Mouse (Mus musculus): Measurements from ENCODE around the gene Fam110c. TPM values are rescaled to one million over a fixed set of nuclear protein-coding genes. Genes with fewer than 3 reads are reported as not detected.
A peak's percentile ranks its signal among the peaks of the same experiment; 100 is the strongest.

The Fam110c gene
- total RNA-seq, 2 experiments from 2014 or later: 4.2 to 7.6 TPM

DNA sequence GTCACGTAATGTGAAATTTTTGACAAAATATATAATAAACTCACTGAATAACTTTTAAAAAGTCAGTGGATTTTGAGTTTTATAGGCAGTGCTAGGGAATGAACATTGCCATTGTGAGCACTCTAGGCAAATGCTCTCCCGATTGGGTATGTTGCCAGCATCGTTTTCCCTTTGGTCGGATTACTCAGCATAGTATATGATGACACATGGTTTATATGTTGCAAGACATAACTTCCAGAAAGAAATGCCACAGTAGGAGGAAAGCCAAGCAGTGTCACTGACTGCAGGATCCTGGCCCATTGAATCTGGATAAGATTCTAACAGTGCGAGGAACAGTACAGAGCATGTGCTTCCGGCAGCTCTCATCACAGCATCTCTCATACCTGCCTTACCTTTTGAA is 23.5 kb downstream of the Fam110c start:
- no peak for ATAC-seq (replicated peaks; ENCODE audit: low FRiP score, poor library complexity, severe bottlenecking)

DNA sequence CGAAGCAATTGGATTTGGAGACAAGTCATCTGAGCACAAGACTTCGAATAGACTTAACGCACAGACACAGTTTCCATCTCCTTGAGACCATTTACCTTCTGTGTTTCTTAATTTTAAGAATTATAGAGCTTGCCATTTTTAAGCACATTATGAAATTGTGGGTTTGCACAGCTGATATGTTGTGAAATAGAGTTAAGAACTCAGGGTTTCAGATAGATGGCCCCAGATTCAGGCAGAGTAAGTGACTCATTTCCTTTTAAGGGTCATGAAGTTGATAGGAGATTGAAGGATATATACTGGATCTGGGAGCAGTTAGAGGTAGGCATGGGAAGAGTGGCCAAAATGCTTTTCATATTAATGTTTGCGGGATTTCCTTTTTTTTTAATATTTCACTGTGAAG is 27.5 kb downstream of the Fam110c start:
- ATAC-seq (replicated peaks; ENCODE audit: low FRiP score, poor library complexity, severe bottlenecking): no peak

DNA sequence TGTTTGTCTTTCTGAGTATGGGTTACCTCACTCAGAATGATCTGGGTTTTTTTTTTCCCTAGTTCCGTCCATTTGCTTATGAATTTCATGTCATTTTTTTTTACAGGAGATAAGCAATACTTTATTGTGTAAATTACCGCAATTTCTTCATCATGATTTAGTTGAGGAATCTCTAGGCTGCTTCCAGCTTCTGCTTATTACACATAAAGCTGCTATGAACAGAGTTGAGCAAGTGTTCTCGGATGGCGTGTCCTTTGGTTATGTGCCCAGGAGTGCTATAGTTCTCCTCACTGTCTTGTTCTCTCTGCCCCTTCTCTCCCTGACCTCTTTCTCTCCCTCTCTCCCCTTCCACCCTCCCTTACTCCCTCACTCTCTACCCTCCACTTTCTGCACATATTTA is 28.2 kb downstream of the Fam110c start:
- ATAC-seq (replicated peaks; ENCODE audit: low FRiP score, poor library complexity, severe bottlenecking): no peak

DNA sequence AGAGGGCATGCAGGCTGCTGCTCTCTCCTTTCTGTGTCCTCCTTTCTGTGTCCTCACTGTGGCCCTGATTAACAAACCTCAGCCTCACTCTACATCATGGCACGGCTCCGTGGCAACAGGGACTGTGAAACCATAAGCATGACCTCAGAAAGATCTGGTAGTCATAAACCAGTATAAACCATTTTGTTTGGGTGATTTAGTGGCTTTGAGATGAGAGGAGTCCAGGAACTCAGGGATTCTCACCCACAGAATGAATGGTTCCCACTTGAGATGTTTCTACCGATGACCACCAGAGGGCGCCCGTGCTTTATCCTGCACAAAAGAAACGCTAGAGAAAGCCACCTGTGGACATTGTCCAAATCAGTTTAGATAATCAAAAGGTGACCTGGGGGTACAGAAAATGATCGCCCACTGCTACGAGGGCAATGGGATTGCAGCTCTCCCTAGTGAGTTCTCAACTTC is 42.4 kb downstream of the Fam110c start:
- peak; percentile 76 for ATAC-seq (replicated peaks; ENCODE audit: low FRiP score, poor library complexity, severe bottlenecking)

DNA sequence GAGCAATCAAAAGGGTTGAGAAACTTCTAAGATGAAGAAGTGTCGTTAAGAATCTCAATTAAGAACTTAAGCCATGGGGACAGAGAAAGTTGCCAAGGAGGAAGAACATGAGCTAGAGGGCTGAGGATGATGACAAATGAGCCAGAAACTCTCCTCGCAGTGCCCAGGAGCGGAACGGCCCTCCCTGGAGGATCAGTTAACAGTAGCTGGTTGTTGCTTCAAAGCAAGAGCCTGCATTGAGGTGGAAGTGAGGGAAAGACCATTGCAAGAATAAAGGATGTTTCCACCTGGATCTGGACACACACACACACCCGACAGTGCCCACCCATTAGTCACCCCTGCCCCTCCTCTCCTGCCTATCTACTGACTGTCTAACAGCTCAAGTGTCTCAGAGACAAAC is 46.9 kb downstream of the Fam110c start:
- no peak for ATAC-seq (replicated peaks; ENCODE audit: low FRiP score, poor library complexity, severe bottlenecking)

DNA sequence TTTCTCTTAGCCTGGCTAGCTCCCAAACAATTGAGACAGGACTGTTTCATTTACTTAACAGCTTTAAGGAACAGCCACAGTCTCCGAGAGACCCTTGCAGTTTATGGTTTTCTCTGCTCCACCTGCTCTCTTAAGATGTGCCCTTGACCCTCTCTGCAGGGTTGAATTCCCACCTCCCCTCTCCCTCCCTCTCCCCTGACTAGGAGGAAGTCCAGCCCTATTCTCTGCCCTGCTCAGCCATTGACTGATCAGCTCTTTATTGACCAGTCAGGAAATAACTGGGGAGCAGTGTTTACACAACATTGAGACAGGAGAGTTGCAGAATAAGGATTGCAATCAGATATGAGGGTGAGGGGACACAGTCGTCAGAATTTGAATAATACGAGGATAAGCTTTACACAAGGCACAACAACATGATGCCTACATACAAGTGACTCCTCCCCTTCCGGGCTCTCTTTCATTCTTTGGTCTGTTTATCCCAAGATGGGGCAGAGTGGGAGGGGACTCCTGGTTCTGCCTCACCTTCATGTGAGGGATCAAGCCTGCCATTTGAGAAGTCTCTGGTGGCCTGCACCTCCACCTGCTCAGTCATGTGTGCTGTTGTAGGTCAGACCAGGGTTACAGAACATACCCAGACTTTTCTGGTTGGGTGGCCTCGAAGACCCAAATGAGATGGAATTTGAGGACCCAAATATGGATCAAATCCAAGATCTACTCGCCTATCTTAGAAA is 49.4 kb downstream of the Fam110c start:
- no peak for ATAC-seq (replicated peaks; ENCODE audit: low FRiP score, poor library complexity, severe bottlenecking)

DNA sequence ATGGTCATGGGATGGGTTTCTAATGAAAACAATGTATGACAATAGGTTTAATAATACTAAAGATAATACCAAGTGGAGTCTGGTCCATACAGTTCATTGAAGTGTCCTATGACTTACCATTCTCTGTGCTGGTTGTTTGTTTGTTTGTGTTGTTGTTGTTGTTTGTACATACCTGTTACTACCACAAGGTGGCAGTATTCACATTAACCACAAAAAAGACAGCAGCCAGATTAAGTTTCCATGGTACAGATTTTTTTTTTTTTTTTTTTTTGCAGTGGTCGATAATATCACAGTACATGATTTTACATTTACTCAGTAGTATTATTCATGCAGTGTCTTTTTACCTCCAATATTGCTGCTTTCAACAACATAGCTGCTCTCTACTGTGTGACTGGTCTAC is 52.4 kb downstream of the Fam110c start:
- no peak for ATAC-seq (replicated peaks; ENCODE audit: low FRiP score, poor library complexity, severe bottlenecking)

DNA sequence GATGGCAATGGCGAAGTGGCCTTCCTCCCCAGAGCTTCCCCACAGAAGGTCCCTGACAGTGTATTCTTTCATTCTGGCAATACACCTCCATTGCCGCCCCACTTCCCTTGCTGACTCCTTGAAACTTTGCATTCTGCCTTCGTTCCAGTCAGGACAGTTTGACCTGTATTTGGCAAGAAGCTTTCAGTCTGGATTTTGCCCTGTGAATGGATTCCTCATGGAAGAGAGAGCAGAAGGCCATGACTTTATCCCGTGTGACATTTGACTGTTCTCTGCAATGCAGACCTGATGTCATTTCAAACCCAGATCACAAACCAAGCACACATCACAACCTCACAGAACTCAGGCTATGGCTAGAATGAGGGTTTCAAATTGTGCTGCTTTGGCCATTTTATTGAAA is 55.9 kb downstream of the Fam110c start:
- no peak for ATAC-seq (replicated peaks; ENCODE audit: low FRiP score, poor library complexity, severe bottlenecking)

Other genes starting within 250 kb of the Fam110c start
- not detected in 2 replicates for gene Alkal2, start 189.5 kb upstream of the Fam110c start, total RNA-seq (2015; ENCODE audit: low replicate concordance)
- gene Alkal2, start 189.5 kb upstream of the Fam110c start, total RNA-seq (2017; ENCODE audit: low replicate concordance): not detected in 2 replicates
- 192 and 213 TPM in 2 replicates for gene Acp1, start 162.3 kb upstream of the Fam110c start, total RNA-seq (2015; ENCODE audit: low replicate concordance)
- gene Acp1, start 162.3 kb upstream of the Fam110c start, total RNA-seq (2017; ENCODE audit: low replicate concordance): 238 and 251 TPM in 2 replicates
- gene Sh3yl1, start 162.2 kb upstream of the Fam110c start, total RNA-seq (2015; ENCODE audit: low replicate concordance): 54.8 and 63.7 TPM in 2 replicates
- 32.6 and 39.3 TPM in 2 replicates for gene Sh3yl1, start 162.2 kb upstream of the Fam110c start, total RNA-seq (2017; ENCODE audit: low replicate concordance)
- gene Gm6993, start 166.9 kb downstream of the Fam110c start, total RNA-seq (2015; ENCODE audit: low replicate concordance): not detected in 2 replicates
- gene Gm6993, start 166.9 kb downstream of the Fam110c start, total RNA-seq (2017; ENCODE audit: low replicate concordance): not detected in 2 replicates
- 1.1 TPM in 1 of 2 replicates, not detected in the other for gene Lamb1, start 191.4 kb downstream of the Fam110c start, total RNA-seq (2015; ENCODE audit: low replicate concordance)
- gene Lamb1, start 191.4 kb downstream of the Fam110c start, total RNA-seq (2017; ENCODE audit: low replicate concordance): 0.64 and 1.1 TPM in 2 replicates

All from erythroid progenitor cell, adult 5-6 weeks (primary cell).